Mouse (Mus musculus) frontal cortex, postnatal 14 days (tissue): Measurements from ENCODE around the gene Clec4d.

ENCODE experiments used
- DNase-seq, 2 experiments: peaks; one replicate each; pipeline ENCODE4 v3.0.0; 2022; ENCODE audit warnings: low spot score in 2 of 2

Clec4d gene

GRCm38 (mm10) chr6:123308033-123308432, 46.1 kb downstream of the Clec4d start, which contains the start of gene Vmn2r19:
Gene Vmn2r19, plus strand, starts transcription at chr6:123308333.
- DNase-seq: no peak
